ENCODE assay signal across 13 mouse cellular contexts in the genomic region with DNA sequence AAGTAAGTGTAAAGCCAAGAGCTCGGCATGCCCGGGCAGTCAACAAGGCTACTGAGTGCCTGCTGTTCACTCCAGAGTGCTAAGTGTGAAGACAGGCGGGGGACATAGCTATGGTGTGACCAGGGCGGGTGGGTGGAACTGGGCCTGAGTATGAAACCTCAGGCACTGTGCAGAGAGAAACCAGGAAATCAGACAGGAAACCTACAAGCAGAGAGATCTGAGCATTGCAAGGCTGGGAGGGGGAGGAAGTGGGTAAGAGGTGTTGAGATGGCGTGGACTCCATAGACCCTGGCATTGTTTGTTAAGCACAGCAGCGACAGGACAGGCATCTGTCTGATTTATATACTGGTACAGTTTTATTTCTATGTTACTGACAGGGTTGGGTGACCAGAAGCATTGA. TPM values are rescaled to one million over a fixed set of nuclear protein-coding genes. Genes with fewer than 3 reads are reported as not detected.
DNase-seq lines count a peak whose midpoint lies in the region; ATAC-seq and TF ChIP-seq lines count a peak whose summit lies in the region.
"Had no signal": no experiment of that assay in that cellular context is flagged by ENCODE, and none has a peak within 500 bp of the region (broad histone marks: within the 10 kb centered on the region; RNA-seq: fewer than 3 reads in every experiment).

No protein-coding gene starts in this region.

- DNase-seq in heart, postnatal 0 days (ENCODE audit: low spot score): no peak
- DNase-seq in heart, postnatal 14 days: no peak
- peak; percentile 82 for DNase-seq in 416B (ENCODE audit: low read depth)
- no peak for DNase-seq in retina, embryonic 14.5 days (ENCODE audit: low spot score)
- DNase-seq in hindbrain, postnatal 0 days (ENCODE audit: low spot score): no peak
- DNase-seq in cerebellum, adult 9-10 months: no peak
- DNase-seq: kidney, postnatal 36 days had no signal

- H3K27ac ChIP-seq in heart, postnatal 0 days (ENCODE audit: low read depth): no peak overlapping the region
- H3K27ac ChIP-seq in bone marrow macrophage, adult 2 months (ENCODE audit: insufficient read depth, low read depth, low read length): peak overlapping the region; percentile 39
- no peak overlapping the region for H3K27ac ChIP-seq in hindbrain, postnatal 0 days
- H3K27ac ChIP-seq: forebrain, embryonic 10.5 days; limb, embryonic 13.5 days had no signal

- no peak for TF ChIP-seq EP300 in heart, postnatal 0 days (IDR thresholded peaks at IDR 0.05; ENCODE audit: low read depth)

- no peaks in the 10 kb centered on the region for H3K36me3 ChIP-seq in heart, postnatal 0 days (replicated peaks; ENCODE audit: control insufficient read depth, insufficient read depth, low read length)
- no peaks in the 10 kb centered on the region for H3K36me3 ChIP-seq in hindbrain, postnatal 0 days (ENCODE audit: insufficient read depth, low read length)
- H3K36me3 ChIP-seq: forebrain, embryonic 10.5 days; G1E; limb, embryonic 13.5 days had no signal

- H3K9ac ChIP-seq in heart, postnatal 0 days (replicated peaks; ENCODE audit: low read depth, low read length): no peak overlapping the region
- H3K9ac ChIP-seq in hindbrain, postnatal 0 days (replicated peaks; ENCODE audit: low read length): no peak overlapping the region
- H3K9ac ChIP-seq: limb, embryonic 13.5 days had no signal

- no peaks in the 10 kb centered on the region for H3K27me3 ChIP-seq in heart, postnatal 0 days (ENCODE audit: control insufficient read depth, insufficient read depth, low read length)
- H3K27me3 ChIP-seq in hindbrain, postnatal 0 days (ENCODE audit: insufficient read depth, low read length): no peaks in the 10 kb centered on the region
- H3K27me3 ChIP-seq: limb, embryonic 13.5 days had no signal

- 66% methylated on average over 6 of the region's 6 CpGs for WGBS in heart, postnatal 0 days
- WGBS in hindbrain, postnatal 0 days: 84% methylated on average over 6 of the region's 6 CpGs

- TF ChIP-seq CTCF in heart, postnatal 0 days (IDR thresholded peaks at IDR 0.05; ENCODE audit: low read depth): no peak
- TF ChIP-seq CTCF in bone marrow macrophage, adult 2 months (IDR thresholded peaks at IDR 0.05; ENCODE audit: low read depth, low read length): no peak
- TF ChIP-seq CTCF in hindbrain, postnatal 0 days (IDR thresholded peaks at IDR 0.05; ENCODE audit: low read depth): no peak

- intact Hi-C loops in heart, postnatal 14 days (cut with DNase I): no loop called here

- peak; percentile 39 for ATAC-seq in heart, postnatal 0 days (ENCODE audit: insufficient read depth, low read depth)
- peak; percentile 82 for ATAC-seq in monocyte, adult 5-6 weeks (replicated peaks; ENCODE audit: insufficient number of reproducible peaks, low FRiP score, low TSS enrichment, poor library complexity, severe bottlenecking)
- ATAC-seq in hindbrain, postnatal 0 days: no peak

- no peak for TF ChIP-seq POLR2A in bone marrow macrophage, adult 2 months (IDR thresholded peaks at IDR 0.05; ENCODE audit: borderline replicate concordance, low read depth, low read length)

- no peak overlapping the region for H3K4me3 ChIP-seq in heart, postnatal 0 days (ENCODE audit: low read depth, low read length)
- H3K4me3 ChIP-seq in bone marrow macrophage, adult 2 months (ENCODE audit: insufficient read depth, low read length): no peak overlapping the region
- no peak overlapping the region for H3K4me3 ChIP-seq in hindbrain, postnatal 0 days (ENCODE audit: low read length)
- H3K4me3 ChIP-seq: forebrain, embryonic 10.5 days; limb, embryonic 13.5 days had no signal

- H3K9me3 ChIP-seq in heart, postnatal 0 days (replicated peaks; ENCODE audit: control insufficient read depth, low read length): no peaks in the 10 kb centered on the region
- H3K9me3 ChIP-seq in hindbrain, postnatal 0 days (ENCODE audit: low read length): no peaks in the 10 kb centered on the region
- H3K9me3 ChIP-seq: forebrain, embryonic 10.5 days; G1E; limb, embryonic 13.5 days had no signal

- H3K4me1 ChIP-seq in heart, postnatal 0 days (ENCODE audit: control insufficient read depth, insufficient read depth): no peaks in the 10 kb centered on the region
- peaks cover 28% of the 10 kb centered on the region for H3K4me1 ChIP-seq in bone marrow macrophage, adult 2 months (ENCODE audit: control insufficient read depth, insufficient read depth, low read length)
- no peaks in the 10 kb centered on the region for H3K4me1 ChIP-seq in hindbrain, postnatal 0 days (ENCODE audit: insufficient read depth, low read length)

- H3K4me2 ChIP-seq in heart, postnatal 0 days (ENCODE audit: low read depth, low read length): no peak overlapping the region
- H3K4me2 ChIP-seq in hindbrain, postnatal 0 days (ENCODE audit: low read depth, low read length): no peak overlapping the region
- H3K4me2 ChIP-seq: limb, embryonic 13.5 days had no signal

RNA-seq across cellular contexts. Expression of a gene that starts 18.4 kb away (rescaled TPM):
- 0.23 and 7.8 TPM in 2 replicates for total RNA-seq in heart, postnatal 0 days (2014; rRNA removed; ENCODE audit: low replicate concordance)
- polyA plus RNA-seq in heart, postnatal 0 days (2015; fragmentation: Nextera tagmentation; extraction: Ambion mirVana): 6.8 and 6.9 TPM in 2 replicates
- 1 to 10 TPM; 5.5 to 6.3 TPM for total RNA-seq in heart, postnatal 14 days (2021)
- 71.5 and 83.0 TPM in 2 replicates for polyA plus RNA-seq in bone marrow macrophage, adult 2 months (2012; ENCODE audit: insufficient read depth, insufficient read length, missing spikeins)
- total RNA-seq in monocyte, adult 5-6 weeks (2017): 3.2 to 9.4 TPM (median 8.2 TPM) in 3 replicates
- 2.9 and 3.8 TPM in 2 replicates for total RNA-seq in hindbrain, postnatal 0 days (2014; rRNA removed)
- 9.1 and 9.4 TPM in 2 replicates for polyA plus RNA-seq in hindbrain, postnatal 0 days (2015; fragmentation: Nextera tagmentation; extraction: Ambion mirVana)
- polyA plus RNA-seq: G1E had no signal

RNA-seq across cellular contexts. Expression of a gene that starts 48.8 kb away (rescaled TPM):
- total RNA-seq in heart, postnatal 0 days (2014; rRNA removed; ENCODE audit: low replicate concordance): not detected in 2 replicates
- polyA plus RNA-seq in heart, postnatal 0 days (2015; fragmentation: Nextera tagmentation; extraction: Ambion mirVana): not detected in 2 replicates
- under 1 TPM in 1 of 2 experiments, not detected in 1; 0.24 TPM for total RNA-seq in heart, postnatal 14 days (2021)
- polyA plus RNA-seq in bone marrow macrophage, adult 2 months (2012; ENCODE audit: insufficient read depth, insufficient read length, missing spikeins): not detected in 2 replicates
- total RNA-seq in monocyte, adult 5-6 weeks (2017): not detected in 3 replicates
- total RNA-seq in hindbrain, postnatal 0 days (2014; rRNA removed): 1.9 and 2.0 TPM in 2 replicates
- polyA plus RNA-seq in hindbrain, postnatal 0 days (2015; fragmentation: Nextera tagmentation; extraction: Ambion mirVana): 0.93 and 1.2 TPM in 2 replicates
- total RNA-seq: G1E had no signal
- polyA plus RNA-seq: G1E had no signal

RNA-seq across cellular contexts. Expression of a gene that starts 58.4 kb away (rescaled TPM):
- not detected in 2 replicates for total RNA-seq in heart, postnatal 0 days (2014; rRNA removed; ENCODE audit: low replicate concordance)
- polyA plus RNA-seq in heart, postnatal 0 days (2015; fragmentation: Nextera tagmentation; extraction: Ambion mirVana): 0.04 TPM in 1 of 2 replicates, not detected in the other
- not detected for total RNA-seq in heart, postnatal 14 days (2021)
- polyA plus RNA-seq in bone marrow macrophage, adult 2 months (2012; ENCODE audit: insufficient read depth, insufficient read length, missing spikeins): not detected in 2 replicates
- not detected in 3 replicates for total RNA-seq in monocyte, adult 5-6 weeks (2017)
- total RNA-seq in hindbrain, postnatal 0 days (2014; rRNA removed): 1.9 TPM in 1 of 2 replicates, not detected in the other
- 0.25 and 0.29 TPM in 2 replicates for polyA plus RNA-seq in hindbrain, postnatal 0 days (2015; fragmentation: Nextera tagmentation; extraction: Ambion mirVana)
- total RNA-seq: adrenal gland, adult 18-20 months; G1E had no signal
- polyA plus RNA-seq: G1E had no signal
